In genomic region chr3:84168943-84169342, GRCm38 (mm10) we compare ENCODE assay signal across 18 mouse cellular contexts. TPM values are rescaled to one million over a fixed set of nuclear protein-coding genes. Genes with fewer than 3 reads are reported as not detected.
"Had no signal": no experiment of that assay in that cellular context is flagged by ENCODE, and none has a peak within 500 bp of the region (broad histone marks: within the 10 kb centered on the region; RNA-seq: fewer than 3 reads in every experiment).

No protein-coding gene starts in this region.

- H3K4me3 ChIP-seq: liver, embryonic 13.5 days had no signal

- H3K9me3 ChIP-seq: liver, embryonic 13.5 days had no signal

- H3K27ac ChIP-seq: liver, embryonic 13.5 days had no signal

- ATAC-seq: intestine, embryonic 16.5 days had no signal

- H3K4me2 ChIP-seq: liver, embryonic 13.5 days; midbrain, embryonic 11.5 days had no signal

- H3K9ac ChIP-seq: liver, embryonic 13.5 days had no signal

- H3K27me3 ChIP-seq: liver, embryonic 13.5 days had no signal

- H3K36me3 ChIP-seq: liver, embryonic 13.5 days had no signal

- H3K4me1 ChIP-seq: liver, embryonic 13.5 days had no signal

- DNase-seq: kidney, adult 18-20 months; kidney, adult 9 months; kidney, postnatal 14 days; liver, embryonic 13.5 days; lung, adult 2 months; lung, postnatal 14 days; lung, postnatal 4 days had no signal

RNA-seq across cellular contexts. Expression of gene Gm6525, which starts 5.0 kb away (rescaled TPM):
- total RNA-seq: layer of hippocampus, adult 18-20 months; layer of hippocampus, postnatal 25 days; left cerebral cortex, adult 18-20 months; left cerebral cortex, postnatal 36 days; liver, adult 2 months; midbrain, postnatal 0 days had no signal
- polyA plus RNA-seq: liver, adult 2 months; liver, embryonic 13.5 days; lung, adult 2 months; small intestine, adult 2 months; spleen, adult 2 months; thymus, postnatal 0 days had no signal

RNA-seq across cellular contexts. Expression of gene Mnd1, which starts 13.4 kb away (rescaled TPM):
- polyA plus RNA-seq: small intestine, adult 2 months had no signal
